Mouse (Mus musculus): Measurements from ENCODE around the gene Gdpd2. TPM values are rescaled to one million over a fixed set of nuclear protein-coding genes. Genes with fewer than 3 reads are reported as not detected.

The Gdpd2 gene
- total and polyA plus RNA-seq, 3 experiments: not detected

- H3K9ac ChIP-seq (ENCODE audit: control insufficient read depth, low read depth, low read length, poor library complexity, severe bottlenecking): no peak overlapping the region
- H3K4me1 ChIP-seq (ENCODE audit: control insufficient read depth in 1 of 2, insufficient read depth in 2 of 2, low read length in 2 of 2): no peaks in the 10 kb centered on the region; a peak in 1 of 4 replicates
- no peaks in the 10 kb centered on the region for H3K36me3 ChIP-seq (ENCODE audit: control insufficient read depth in 1 of 2, insufficient read depth in 2 of 2, low read length in 2 of 2)
- H3K4me3 ChIP-seq (ENCODE audit: control insufficient read depth in 1 of 2, insufficient read depth in 1 of 2, low read depth in 2 of 2, low read length in 2 of 2): no peak overlapping the region
- TF ChIP-seq SMC3 (IDR thresholded peaks at IDR 0.05; ENCODE audit: low read depth, low read length) (no peak), ETS1 (IDR thresholded peaks at IDR 0.05; ENCODE audit: low read depth, low read length) (no peak), CHD2 (IDR thresholded peaks at IDR 0.05; ENCODE audit: low read length) (no peak), USF2 (IDR thresholded peaks at IDR 0.05; ENCODE audit: borderline replicate concordance in 1 of 2, insufficient read depth in 1 of 2, low read depth in 1 of 2, low read length in 2 of 2) (no peak), ZNF384 (IDR thresholded peaks at IDR 0.05; ENCODE audit: low read depth, low read length) (no peak), ZKSCAN1 (IDR thresholded peaks at IDR 0.05; ENCODE audit: low read depth, low read length) (no peak), KAT2A (conservative IDR thresholded peaks at IDR 0.05; ENCODE audit: low read depth, low read length) (no peak), TBP (IDR thresholded peaks at IDR 0.05; ENCODE audit: low read depth, low read length) (no peak), MAX (IDR thresholded peaks at IDR 0.05; ENCODE audit: low read length) (no peak), MXI1 (IDR thresholded peaks at IDR 0.05; ENCODE audit: low read depth, low read length) (no peak), POLR2AphosphoS2 (IDR thresholded peaks at IDR 0.05; ENCODE audit: low read length) (no peak), GATA1 (IDR thresholded peaks at IDR 0.05; ENCODE audit: low read depth, low read length) (no peak), BHLHE40 (IDR thresholded peaks at IDR 0.05; ENCODE audit: borderline replicate concordance, low read depth, low read length) (no peak), SIN3A (IDR thresholded peaks at IDR 0.05; ENCODE audit: low read length) (no peak), RCOR1 (IDR thresholded peaks at IDR 0.05; ENCODE audit: low read depth, low read length) (no peak), MAZ (IDR thresholded peaks at IDR 0.05; ENCODE audit: low read depth, low read length) (no peak)
- no peaks in the 10 kb centered on the region for H3K9me3 ChIP-seq (replicated peaks; ENCODE audit: insufficient read depth, low read length)
- H3K27me3 ChIP-seq (ENCODE audit: control insufficient read depth in 1 of 2, insufficient read depth in 2 of 2, low read length in 2 of 2): no peaks in the 10 kb centered on the region
- H3K79me2 ChIP-seq (ENCODE audit: control insufficient read depth, insufficient read depth, low read length, poor library complexity): no peaks in the 10 kb centered on the region; the same call in 1 of the 2 replicates
- no peak overlapping the region for H3K27ac ChIP-seq (ENCODE audit: control insufficient read depth, low read depth, low read length)
- DNase-seq (ENCODE audit: low read depth, low spot score): no peak
These were observed 48.1 kb downstream of the Gdpd2 start for GRCm38 (mm10) chrX:100777655-100778234.

- H3K27ac ChIP-seq (ENCODE audit: control insufficient read depth, low read depth, low read length): no peak overlapping the region
- DNase-seq (ENCODE audit: low read depth, low spot score): no peak
- no peaks in the 10 kb centered on the region for H3K36me3 ChIP-seq (ENCODE audit: control insufficient read depth in 1 of 2, insufficient read depth in 2 of 2, low read length in 2 of 2)
- no peak overlapping the region for H3K9ac ChIP-seq (ENCODE audit: control insufficient read depth, low read depth, low read length, poor library complexity, severe bottlenecking)
- no peak overlapping the region for H3K4me3 ChIP-seq (ENCODE audit: control insufficient read depth in 1 of 2, insufficient read depth in 1 of 2, low read depth in 2 of 2, low read length in 2 of 2)
- no peaks in the 10 kb centered on the region for H3K9me3 ChIP-seq (replicated peaks; ENCODE audit: insufficient read depth, low read length)
- H3K4me1 ChIP-seq (ENCODE audit: control insufficient read depth in 1 of 2, insufficient read depth in 2 of 2, low read length in 2 of 2): no peaks in the 10 kb centered on the region; a peak in 1 of 4 replicates
- no peak for TF ChIP-seq POLR2AphosphoS2 (IDR thresholded peaks at IDR 0.05; ENCODE audit: low read length)
- TF ChIP-seq ZKSCAN1 (IDR thresholded peaks at IDR 0.05; ENCODE audit: low read depth, low read length): no peak
- no peak for TF ChIP-seq RCOR1 (IDR thresholded peaks at IDR 0.05; ENCODE audit: low read depth, low read length)
- no peak for TF ChIP-seq JUND (IDR thresholded peaks at IDR 0.05; ENCODE audit: low read depth, low read length)
- TF ChIP-seq USF2 (IDR thresholded peaks at IDR 0.05; ENCODE audit: borderline replicate concordance in 1 of 2, insufficient read depth in 1 of 2, low read depth in 1 of 2, low read length in 2 of 2): no peak
- TF ChIP-seq CHD1 (IDR thresholded peaks at IDR 0.05; ENCODE audit: low read depth, low read length): no peak
- no peak for TF ChIP-seq SMC3 (IDR thresholded peaks at IDR 0.05; ENCODE audit: low read depth, low read length)
- no peaks in the 10 kb centered on the region for H3K27me3 ChIP-seq (ENCODE audit: control insufficient read depth in 1 of 2, insufficient read depth in 2 of 2, low read length in 2 of 2)
- H3K79me2 ChIP-seq (ENCODE audit: control insufficient read depth, insufficient read depth, low read length, poor library complexity): no peaks in the 10 kb centered on the region; the same call in 1 of the 2 replicates
These were observed 48.7 kb downstream of the Gdpd2 start for GRCm38 (mm10) chrX:100778397-100778796.

Other genes starting within 250 kb of the Gdpd2 start
- 77.8 and 79.4 TPM in 2 replicates for gene Igbp1, start 235.6 kb upstream of the Gdpd2 start, total RNA-seq (2012; rRNA removed)
- gene Igbp1, start 235.6 kb upstream of the Gdpd2 start, polyA plus RNA-seq (2012; ENCODE audit: insufficient read depth in 1 of 2, insufficient read length in 2 of 2, low read depth in 1 of 2, low replicate concordance in 2 of 2, missing spikeins in 1 of 2): 10 to 100 TPM in 1 of 2 experiments, not detected in 1; 92.1 TPM
- gene Dgat2l6, start 205.0 kb upstream of the Gdpd2 start, total RNA-seq (2012; rRNA removed): not detected in 2 replicates
- gene Dgat2l6, start 205.0 kb upstream of the Gdpd2 start, polyA plus RNA-seq (2012; ENCODE audit: insufficient read depth in 1 of 2, insufficient read length in 2 of 2, low read depth in 1 of 2, low replicate concordance in 2 of 2, missing spikeins in 1 of 2): not detected
- not detected in 2 replicates for gene Awat1, start 157.6 kb upstream of the Gdpd2 start, total RNA-seq (2012; rRNA removed)
- gene Awat1, start 157.6 kb upstream of the Gdpd2 start, polyA plus RNA-seq (2012; ENCODE audit: insufficient read depth in 1 of 2, insufficient read length in 2 of 2, low read depth in 1 of 2, low replicate concordance in 2 of 2, missing spikeins in 1 of 2): not detected
- not detected in 2 replicates for gene P2ry4, start 135.0 kb upstream of the Gdpd2 start, total RNA-seq (2012; rRNA removed)
- not detected for gene P2ry4, start 135.0 kb upstream of the Gdpd2 start, polyA plus RNA-seq (2012; ENCODE audit: insufficient read depth in 1 of 2, insufficient read length in 2 of 2, low read depth in 1 of 2, low replicate concordance in 2 of 2, missing spikeins in 1 of 2)
- gene Arr3, start 124.4 kb upstream of the Gdpd2 start, total RNA-seq (2012; rRNA removed): not detected in 2 replicates
- not detected for gene Arr3, start 124.4 kb upstream of the Gdpd2 start, polyA plus RNA-seq (2012; ENCODE audit: insufficient read depth in 1 of 2, insufficient read length in 2 of 2, low read depth in 1 of 2, low replicate concordance in 2 of 2, missing spikeins in 1 of 2)
- 30.2 and 31.1 TPM in 2 replicates for gene Kif4, start 104.1 kb upstream of the Gdpd2 start, total RNA-seq (2012; rRNA removed)
- gene Kif4, start 104.1 kb upstream of the Gdpd2 start, polyA plus RNA-seq (2012; ENCODE audit: insufficient read depth in 1 of 2, insufficient read length in 2 of 2, low read depth in 1 of 2, low replicate concordance in 2 of 2, missing spikeins in 1 of 2): 100 to 1,000 TPM in 1 of 2 experiments, 10 to 100 TPM in 1; 35.2 to 153 TPM
- 41.3 and 41.9 TPM in 2 replicates for gene Pdzd11, start 103.3 kb upstream of the Gdpd2 start, total RNA-seq (2012; rRNA removed)
- 10 to 100 TPM in 1 of 2 experiments, not detected in 1; 66.5 TPM for gene Pdzd11, start 103.3 kb upstream of the Gdpd2 start, polyA plus RNA-seq (2012; ENCODE audit: insufficient read depth in 1 of 2, insufficient read length in 2 of 2, low read depth in 1 of 2, low replicate concordance in 2 of 2, missing spikeins in 1 of 2)
- gene Dlg3, start 37.8 kb downstream of the Gdpd2 start, total RNA-seq (2012; rRNA removed): 2.2 and 2.4 TPM in 2 replicates
- 1 to 10 TPM in 1 of 2 experiments, not detected in 1; 2.8 TPM for gene Dlg3, start 37.8 kb downstream of the Gdpd2 start, polyA plus RNA-seq (2012; ENCODE audit: insufficient read depth in 1 of 2, insufficient read length in 2 of 2, low read depth in 1 of 2, low replicate concordance in 2 of 2, missing spikeins in 1 of 2)